Mouse (Mus musculus) adipocyte (in vitro differentiated cells): ENCODE results near the gene Mef2c.

Experiments used
- DNase-seq: peaks from one replicate; pipeline ENCODE4 v3.0.0-alpha.2; 2016; ENCODE audit warnings: low spot score

Gene Mef2c

DNA sequence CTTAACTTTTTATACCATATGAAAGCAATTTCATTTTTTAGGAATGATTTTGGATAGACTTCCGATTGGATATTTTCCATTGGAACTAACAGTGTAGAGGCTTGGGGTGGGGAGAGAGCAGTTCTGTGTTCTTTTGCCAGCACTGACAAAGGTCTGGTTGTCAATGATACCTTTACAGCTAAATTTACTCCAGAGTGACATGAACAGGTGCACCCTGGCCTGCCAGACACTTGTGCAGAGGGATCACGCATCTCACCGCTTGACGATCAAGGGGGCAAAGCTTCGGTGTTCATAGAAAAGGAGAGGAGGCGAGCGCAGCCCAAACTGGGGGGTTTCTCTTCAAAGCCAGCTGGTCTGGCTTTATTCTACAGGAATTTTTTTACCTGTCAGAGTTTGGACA, at the start of gene Mef2c:
TSS of gene Mef2c (plus strand) at position 116 of the 400 bp plus-strand sequence.
- DNase-seq = no peak

DNA sequence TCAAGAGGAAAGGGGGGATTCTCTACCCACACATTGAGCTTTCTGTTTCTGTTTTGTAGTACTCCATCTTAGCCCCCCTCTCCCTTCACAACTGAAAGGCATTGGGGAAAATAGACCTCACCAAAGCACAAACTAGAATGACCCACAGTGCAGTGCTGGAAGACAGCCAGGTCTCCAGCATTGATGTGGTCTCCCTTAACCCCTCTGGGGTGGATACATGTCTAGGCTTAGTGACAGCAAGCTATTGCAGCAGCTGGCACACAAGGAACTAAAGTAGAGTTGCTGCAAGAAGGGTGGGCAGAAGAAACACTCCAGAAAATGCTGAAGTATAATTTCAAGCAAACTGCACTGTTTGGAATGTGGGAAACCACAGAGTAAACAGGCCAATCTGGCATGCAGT, 45.1 kb upstream of the Mef2c start:
- no peak for DNase-seq

DNA sequence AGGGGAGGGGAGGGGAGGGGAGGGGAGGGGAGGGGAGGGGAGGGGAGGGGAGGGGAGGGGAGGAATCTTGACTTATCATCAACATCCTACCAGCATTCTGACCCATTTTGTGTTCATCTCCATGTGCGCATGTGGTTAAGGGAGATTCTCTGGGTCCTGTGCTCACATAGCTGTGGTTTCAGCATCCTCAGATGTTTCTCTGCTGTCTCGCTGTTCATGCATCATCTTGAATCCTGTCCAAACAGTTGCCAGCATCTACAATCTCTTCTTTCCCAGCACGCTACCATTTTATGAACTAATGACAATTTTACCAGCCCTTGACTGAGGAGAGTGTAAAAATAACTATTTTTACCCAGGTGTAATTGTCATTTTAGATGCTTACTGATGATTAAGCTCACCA, 44.2 kb upstream of the Mef2c start:
- no peak for DNase-seq

DNA sequence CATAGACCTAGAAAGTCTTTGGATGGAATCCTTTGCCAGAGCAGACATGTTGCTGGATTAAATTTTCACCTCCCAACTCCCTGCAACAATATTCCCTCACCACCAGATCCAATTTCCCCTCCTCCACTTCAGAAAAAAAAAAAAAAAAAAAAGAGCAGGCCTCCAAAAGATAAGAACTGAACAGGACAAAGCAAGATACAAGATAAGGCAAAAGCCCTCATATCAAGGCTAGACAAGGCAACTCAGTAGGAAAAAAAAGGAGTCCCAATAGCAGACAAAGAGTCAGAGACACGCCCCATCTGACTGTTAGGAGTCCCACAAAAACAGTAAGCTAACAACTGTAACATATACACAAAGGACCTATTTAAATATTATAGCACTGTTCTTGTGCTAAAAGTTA, 43.2 kb upstream of the Mef2c start:
- DNase-seq = no peak

DNA sequence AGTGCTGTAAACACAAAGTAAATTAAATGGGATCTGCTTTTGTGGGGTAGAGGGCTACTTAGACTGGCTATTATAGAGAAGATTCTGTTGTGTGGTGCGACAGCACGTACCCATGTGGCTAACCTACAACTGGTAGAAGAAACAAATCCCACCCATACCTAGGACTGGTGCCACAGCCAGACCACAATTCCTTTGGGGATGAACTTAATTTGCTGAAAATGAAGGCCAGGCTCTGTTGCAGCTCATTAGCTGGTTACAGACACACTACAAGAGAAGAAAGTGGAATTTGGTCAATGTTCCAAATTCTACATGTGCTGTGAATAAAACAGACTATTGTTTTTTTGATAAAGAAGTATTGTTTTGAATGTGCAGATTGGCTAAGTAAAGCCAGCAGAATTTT, 42.3 kb upstream of the Mef2c start:
- DNase-seq = no peak

DNA sequence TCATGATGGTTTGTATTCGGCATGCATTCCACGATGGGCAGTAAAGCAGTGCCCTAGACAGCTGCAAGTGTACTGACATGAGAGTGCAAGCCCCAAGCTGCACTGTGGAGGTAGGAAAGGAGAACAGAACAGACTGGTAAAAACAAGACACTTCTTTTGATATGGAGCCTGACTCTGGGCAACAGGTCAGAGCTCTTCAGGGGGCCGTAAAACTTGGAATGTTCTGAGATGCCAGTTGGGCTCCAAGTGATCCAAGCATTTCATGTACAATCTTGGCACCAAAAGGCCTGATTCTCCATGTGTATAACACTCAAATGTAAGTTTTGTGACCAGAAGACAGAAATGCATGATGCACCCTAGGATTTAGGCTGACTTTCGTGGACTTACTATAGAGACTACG, 37.1 kb upstream of the Mef2c start:
- no peak for DNase-seq

DNA sequence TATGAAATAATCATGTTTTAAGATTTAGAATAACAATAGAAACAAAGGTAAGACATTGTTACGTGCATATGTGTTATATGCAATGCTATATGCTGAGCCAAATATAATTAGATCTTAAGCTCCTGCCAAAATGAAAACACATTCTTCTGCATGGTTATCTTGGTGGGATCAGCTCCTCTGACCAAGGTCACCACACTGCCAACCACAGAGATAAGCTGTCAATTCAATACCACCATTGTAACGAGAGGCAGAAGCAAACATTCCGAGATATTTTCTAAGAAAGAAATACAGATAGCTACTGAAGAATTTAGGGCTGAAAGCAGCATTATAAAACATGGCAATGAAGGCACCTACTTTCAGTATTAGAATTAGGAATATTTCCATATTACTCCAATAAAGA, 35.0 kb upstream of the Mef2c start:
- no peak for DNase-seq

DNA sequence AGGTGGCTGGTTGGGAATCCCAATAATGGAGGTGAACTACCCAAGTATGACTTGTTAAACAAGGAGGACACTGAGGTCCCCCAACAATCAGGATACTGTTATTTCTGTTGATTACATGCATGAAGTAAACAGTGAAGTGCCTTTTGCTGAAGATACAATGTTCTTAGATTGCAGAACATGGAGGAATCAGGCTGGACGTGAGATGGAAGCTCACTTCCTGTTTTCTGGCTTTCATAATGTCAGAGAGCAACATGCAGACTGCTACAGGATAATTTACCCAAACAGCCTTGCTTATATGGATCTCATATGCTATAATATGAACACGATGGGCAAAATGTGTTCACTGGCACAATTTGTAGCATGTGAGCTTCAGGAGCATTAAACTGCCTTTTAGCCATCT, 30.1 kb upstream of the Mef2c start:
- DNase-seq = no peak

DNA sequence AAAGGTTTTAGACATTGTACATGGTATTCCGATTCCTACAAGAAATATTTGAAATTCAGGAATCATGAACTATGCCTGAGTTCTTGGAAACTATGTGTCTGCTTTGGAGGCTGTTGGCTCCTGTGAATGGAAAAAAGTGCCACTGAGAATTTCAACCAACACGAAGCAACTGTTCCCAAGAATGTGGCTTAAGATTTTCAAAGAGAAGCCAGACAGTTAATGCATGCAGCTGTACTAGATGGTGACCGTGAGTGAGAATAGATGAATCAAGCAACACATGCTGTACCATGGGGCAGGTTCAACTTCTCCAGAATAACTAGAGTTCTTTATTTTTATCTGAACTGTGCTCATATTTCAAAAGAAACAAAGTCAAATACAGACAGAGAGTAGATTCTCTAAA, 23.4 kb upstream of the Mef2c start:
- DNase-seq = no peak

DNA sequence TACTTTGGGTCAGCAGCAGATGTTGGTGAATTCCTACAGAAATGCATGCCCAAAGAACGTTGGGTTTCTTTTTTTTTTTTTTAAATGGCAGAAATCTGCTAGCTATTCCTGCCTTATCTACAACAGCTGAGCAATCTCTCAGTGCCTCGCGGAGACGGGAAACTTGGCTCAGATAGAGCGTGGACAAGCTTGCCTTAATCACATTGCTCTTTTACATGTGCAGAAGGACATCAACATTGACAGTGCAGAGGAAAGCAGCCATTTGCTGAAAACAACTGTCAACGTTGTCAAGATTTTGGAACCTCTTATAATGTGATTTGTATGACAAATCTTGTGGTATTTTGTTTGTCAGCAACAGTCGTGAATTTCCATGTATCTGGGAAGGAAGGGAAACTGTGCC, 22.5 kb upstream of the Mef2c start:
- no peak for DNase-seq

DNA sequence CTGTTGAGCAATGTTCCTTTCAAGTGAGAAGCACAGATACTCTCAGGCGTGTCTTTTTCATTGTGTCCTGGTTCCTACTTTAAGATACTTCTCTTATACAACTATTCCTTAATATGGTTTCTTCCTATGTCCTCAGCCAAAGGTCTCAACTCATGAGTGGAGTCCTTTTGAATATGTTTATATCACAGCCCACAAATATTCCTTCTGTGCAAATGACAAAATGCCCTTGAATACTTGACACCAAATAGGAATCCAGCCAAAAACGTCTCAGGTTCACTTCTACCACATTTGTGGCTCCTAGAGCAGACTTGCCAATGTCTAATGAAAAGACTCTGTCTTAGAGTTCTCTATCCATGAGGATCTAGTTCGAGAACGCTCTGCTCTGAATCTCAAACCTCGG, 21.7 kb upstream of the Mef2c start:
- DNase-seq = no peak

DNA sequence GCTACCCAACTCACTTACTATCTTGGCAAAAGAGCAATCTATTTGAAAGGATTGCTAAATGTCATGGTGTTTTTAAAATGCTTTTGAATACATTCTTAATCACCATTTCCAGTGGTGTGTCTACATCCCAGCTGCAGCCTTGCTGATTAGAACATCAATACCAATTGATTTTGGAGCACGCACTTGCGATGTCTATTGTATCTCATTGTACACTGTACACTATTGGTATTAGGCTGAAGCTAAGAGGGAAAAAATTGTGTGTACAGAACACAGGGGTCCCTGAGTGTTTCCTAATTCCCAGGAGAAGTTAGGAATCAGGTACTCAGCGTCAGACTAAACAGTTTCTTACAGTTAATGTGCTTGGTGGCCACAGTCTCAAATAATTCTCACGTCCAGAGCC, 19.6 kb upstream of the Mef2c start:
- DNase-seq = no peak

DNA sequence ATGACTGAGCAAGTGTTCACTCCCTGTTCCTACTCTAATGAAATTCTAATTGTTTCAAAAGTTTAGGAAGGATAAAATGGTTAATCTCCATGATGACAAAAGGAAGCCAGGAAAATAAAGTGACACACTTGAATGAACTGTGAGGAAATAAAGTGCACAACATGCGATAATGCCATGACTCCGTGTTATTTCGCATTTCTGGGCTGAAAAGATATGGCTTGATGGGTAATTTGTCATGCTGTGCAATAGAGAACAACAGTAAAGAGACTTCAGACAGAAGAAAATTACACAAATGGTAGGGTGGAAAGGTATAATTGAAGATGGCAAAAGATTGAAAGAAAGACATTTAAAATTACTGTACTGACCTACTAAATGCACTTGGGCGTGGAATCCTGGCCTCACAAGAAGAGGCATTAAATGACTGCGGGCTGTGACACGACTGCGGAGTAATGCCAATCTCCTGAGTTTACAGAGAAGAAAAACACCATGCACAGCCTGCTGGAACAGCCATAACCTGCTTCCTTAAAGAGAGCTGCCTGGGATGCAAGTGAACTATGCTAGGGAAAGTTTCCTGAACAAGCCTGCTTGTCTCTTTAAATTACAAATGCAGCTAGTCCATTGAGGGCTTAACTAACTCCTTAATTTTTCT, 19.0 kb upstream of the Mef2c start:
- no peak for DNase-seq

DNA sequence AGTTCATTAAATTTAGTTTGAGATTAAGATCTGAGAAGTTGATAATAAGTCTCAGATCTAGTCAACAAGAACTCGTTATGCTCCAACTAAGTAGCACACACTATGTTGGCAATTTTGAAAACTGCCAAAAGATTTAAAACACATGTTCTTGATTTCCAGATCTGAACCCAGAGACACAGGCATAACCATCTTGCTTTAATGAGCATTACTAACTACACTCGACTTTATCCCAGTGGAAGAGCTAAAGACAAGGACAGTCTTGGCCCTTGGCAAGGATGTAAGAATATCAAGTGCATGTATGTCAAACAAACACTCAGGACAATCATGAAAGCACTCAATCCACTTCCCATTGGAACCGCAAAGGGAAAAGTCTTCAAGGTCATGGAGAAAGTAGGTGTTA, 11.8 kb upstream of the Mef2c start:
- DNase-seq = no peak

DNA sequence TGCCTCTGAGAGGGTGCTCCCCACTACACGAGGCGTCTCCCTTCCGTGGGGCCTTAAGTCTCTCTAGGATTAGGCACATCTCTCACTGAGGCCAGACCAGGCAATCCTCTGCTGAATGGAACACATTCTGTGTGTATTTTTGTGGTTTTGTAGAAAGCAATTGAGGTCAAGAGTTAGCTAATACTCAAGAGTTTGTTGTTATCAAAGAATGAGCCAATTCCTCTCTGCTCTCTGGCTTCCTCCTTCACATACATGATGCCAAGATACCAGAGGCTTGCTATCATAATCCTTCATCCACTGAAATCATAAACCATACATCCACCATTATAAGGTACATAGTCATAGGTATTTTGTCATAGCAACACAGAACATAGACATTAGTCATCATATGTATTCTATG, 6.1 kb upstream of the Mef2c start:
- no peak for DNase-seq

DNA sequence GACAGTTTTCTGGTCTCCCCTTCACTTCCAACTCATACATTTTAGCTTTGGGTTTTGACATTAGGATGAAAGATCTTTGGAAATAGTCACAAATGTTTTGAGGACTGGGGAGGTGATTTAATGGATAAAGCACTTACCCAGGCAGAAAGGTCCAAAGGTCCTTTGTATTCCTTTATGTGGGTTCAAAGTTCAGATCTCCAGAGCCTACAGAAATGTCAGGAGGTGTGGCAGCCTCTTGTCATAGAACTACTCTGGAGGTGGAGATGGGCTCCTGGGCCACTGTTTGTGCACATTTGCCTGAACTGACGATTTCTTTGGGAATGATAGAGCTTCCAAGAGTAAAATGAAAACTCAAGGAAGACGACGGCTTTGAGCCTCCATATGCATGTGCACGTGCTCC, 4.3 kb upstream of the Mef2c start:
- no peak for DNase-seq

DNA sequence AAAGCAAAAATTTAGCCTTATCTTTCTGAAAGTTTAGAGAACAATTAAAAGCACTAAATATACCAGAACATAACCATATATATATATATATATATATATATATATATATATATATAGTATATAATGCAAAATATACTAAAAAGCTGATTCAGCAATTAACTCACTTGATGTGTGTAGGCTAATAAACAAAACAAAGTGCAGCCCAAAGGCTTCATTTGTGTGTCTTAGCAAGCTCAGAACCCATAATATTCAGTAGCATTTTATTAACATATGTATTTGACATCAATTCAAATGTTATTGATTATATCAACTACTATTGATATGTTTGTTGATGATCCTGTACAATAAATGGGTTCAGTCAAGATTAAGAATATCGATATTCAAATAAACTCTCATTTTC, 3.9 kb downstream of the Mef2c start:
- no peak for DNase-seq

DNA sequence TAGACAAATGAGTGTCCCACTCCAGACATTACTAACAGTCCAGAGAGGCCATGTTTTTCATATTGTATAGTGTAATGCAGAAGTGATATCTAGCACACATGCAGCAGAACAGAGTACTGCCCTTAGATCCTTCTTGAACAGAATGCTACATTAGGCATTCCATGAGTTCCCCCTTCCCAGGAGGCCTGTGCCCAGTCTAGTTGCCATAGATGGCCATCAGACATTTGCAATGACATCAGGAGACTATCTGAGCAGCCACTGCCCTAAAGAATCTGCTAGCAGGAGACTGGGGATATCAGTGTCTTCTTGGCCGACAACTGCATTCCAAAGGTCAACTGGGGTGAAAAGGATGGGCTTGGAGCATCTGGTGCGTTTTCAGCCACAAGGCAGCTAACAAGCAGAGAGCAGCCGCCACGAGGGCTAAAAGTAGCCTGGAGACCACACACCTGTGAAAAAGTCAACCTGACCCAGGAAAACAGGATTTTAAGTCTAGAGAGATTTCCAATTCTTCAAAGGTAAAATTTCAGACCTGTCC, 11.2 kb downstream of the Mef2c start:
- no peak for DNase-seq

DNA sequence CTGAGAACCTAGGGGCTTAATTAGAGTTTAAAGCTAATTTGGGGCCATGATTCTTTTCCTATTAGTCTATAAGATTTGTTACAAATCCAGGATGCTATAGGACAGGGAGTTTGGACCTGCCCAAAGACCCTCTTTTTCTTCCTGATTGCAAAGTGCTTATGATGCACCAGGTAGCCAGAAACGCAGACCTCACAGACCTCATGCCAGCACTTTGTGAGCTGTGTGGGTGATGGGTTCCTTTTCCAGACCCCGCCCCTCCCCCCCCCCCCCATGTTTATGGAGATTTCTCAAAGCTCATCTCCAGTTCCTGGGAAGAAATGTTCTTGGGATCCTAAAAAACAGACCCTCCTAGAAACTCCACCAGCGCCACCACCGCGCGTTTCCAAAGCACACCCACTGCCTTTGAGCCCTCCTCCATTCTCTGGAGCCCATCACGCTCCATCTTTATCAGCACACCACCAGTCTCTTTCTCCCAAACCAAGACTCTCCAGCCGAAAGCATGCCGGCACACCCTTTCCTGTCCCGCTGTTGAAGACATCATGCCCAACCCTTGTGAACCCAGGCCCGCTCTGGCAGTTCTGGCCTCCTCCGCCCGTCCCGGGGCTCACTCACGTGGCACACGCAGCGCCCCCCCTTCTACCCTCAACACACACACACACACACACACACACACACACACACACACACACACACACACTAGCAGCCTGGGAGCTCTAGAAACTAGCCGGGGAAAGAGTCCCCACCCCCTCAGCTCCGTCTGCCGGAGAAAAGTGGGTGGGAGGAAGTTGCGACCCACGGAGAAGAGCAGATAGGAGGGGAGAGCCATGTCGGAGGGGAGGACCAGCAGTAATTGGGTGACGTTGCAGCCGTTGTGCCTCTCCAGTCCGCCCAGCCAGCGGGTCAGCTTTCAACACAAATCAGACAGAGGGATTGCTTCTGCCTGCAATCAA, 14.1 kb downstream of the Mef2c start:
- no peak for DNase-seq

DNA sequence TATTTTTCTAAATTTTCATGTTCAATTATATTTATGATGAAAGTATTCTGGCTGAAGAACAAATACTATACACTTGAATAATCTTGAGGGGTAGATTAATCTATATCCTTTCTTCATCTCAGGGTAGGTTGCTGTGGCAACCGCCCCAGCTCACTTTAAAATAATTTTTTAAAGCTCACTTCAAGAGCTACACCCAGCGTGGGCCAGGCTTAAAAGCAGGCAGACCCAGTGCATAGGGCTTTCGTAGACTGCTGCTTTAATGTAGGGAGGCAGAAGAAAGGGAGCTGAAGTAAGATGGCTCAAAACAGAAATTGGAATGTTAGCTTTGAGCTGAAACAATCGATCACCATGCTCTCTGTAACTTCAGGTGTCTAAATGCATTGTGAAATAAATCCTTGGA, 17.0 kb downstream of the Mef2c start:
- DNase-seq = no peak

DNA sequence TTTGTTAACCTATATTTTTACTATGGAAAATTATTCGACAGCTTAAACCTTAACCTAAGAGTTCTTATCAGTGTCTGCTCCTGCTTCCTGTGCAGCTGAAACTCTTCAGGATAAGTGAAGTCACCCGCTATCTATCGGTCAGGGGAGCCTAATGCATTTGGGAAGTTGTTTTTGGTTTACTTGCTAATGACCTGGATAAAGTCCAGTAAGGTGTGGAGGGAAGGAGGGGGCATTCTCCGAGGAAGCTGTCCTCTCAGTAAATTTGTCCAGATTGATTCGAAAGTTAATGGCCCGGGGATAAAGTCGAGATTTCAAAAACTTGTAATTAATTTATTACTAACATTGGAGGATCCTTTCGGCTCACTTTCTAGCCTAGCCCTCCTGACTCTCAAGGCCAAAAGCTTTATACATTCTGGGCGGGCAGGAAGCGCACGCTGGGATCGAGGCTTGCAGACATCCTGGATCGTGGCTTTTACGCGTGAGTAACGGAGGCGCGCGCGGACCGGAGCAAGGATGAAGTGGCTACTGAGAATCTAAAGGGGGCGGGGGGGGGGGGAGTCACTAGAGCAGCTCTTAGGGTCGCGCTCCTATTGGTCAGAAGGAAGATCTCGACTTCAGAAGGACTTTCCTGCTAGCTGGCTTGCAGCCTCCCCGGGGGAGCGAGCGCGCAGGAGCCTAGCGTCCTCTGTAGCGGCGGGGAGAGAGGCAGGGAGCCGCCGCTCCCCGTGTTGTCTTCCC, 19.6 kb downstream of the Mef2c start:
- no peak for DNase-seq

DNA sequence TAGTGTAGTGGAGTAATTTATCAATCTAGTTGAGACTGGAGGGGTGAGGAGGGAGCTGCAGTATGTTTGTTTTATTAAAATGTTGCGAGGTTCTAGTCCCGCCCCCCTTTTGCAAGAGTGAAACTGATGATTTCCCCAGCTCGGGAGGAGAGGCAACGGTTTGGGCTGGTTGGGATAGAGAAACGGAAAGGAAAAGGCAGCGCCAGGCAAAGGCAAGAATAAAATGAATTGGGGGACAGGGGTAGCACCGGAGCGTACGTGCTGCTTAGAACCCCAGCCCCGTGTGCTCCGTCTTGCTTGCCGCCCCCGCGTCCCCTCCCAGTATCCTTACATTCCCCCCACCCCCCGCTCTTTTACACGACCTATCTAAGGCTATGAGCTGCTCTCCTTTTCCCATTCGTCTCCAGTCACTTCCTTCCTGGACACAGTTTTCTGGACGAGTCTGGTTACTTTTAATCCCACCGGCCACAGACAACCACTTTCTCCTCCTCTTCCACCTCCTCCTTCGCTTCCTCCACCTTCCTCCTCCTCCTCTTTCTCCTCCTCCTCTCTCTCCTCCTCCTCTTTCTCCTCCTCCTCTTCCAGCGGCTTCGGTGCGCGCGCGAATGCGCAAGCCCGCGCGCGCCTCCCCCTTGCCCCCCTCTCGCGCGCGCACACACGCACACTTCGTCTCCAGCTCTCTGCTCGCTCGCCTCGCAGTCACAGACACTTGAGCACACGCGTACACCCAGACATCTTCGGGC, 20.5 kb downstream of the Mef2c start:
- DNase-seq = no peak
